Mouse (Mus musculus) layer of hippocampus, adult 9-11 months (tissue): ENCODE measurements around the gene Zfp950.
"Not testable (repeated sequence)": the region's sequence is repeated elsewhere in the genome, so short reads cannot be mapped to it uniquely, and the experiment has no call there.

Experiments used
- DNase-seq: peaks from one replicate; pipeline ENCODE4 v3.0.0; 2022

The Zfp950 gene

GRCm38 (mm10) chr19:61140342-61141206 lies at the start of gene Zfp950:
TSS of gene Zfp950 (minus strand) at chr19:61140840.
- DNase-seq = peak; percentile 94

- DNase-seq = not testable (repeated sequence)
These were observed 43.0 kb upstream of the Zfp950 start, which contains the start of gene Gm6020 for GRCm38 (mm10) chr19:61183590-61183989. TSS of gene Gm6020 (plus strand) at chr19:61183890.

GRCm38 (mm10) chr19:61175756-61176324 lies 35.2 kb upstream of the Zfp950 start, which contains the start of gene Gm7102:
TSS of gene Gm7102 (minus strand) at chr19:61176309.
- DNase-seq = no peak

- no peak for DNase-seq
These were observed 11.2 kb upstream of the Zfp950 start for GRCm38 (mm10) chr19:61151701-61152420.

- no peak for DNase-seq
These were observed 10.7 kb upstream of the Zfp950 start for GRCm38 (mm10) chr19:61151372-61151700.

- DNase-seq = no peak
These were observed 659 bp upstream of the Zfp950 start for GRCm38 (mm10) chr19:61141299-61141698.

- DNase-seq = no peak
These were observed 2.0 kb downstream of the Zfp950 start for GRCm38 (mm10) chr19:61138655-61139054.

- no peak for DNase-seq
These were observed 9.5 kb downstream of the Zfp950 start for GRCm38 (mm10) chr19:61131096-61131495.

GRCm38 (mm10) chr19:61110184-61110583 lies 30.5 kb downstream of the Zfp950 start:
- no peak for DNase-seq

GRCm38 (mm10) chr19:61097764-61098163 lies 42.9 kb downstream of the Zfp950 start:
- DNase-seq = peak; percentile 5

- DNase-seq = no peak
These were observed 43.9 kb downstream of the Zfp950 start for GRCm38 (mm10) chr19:61096776-61097175.

- no peak for DNase-seq
These were observed 50.1 kb downstream of the Zfp950 start for GRCm38 (mm10) chr19:61090541-61090940.

GRCm38 (mm10) chr19:61089001-61089400 lies 51.6 kb downstream of the Zfp950 start:
- no peak for DNase-seq

GRCm38 (mm10) chr19:61087781-61088180 lies 52.9 kb downstream of the Zfp950 start:
- DNase-seq = no peak

GRCm38 (mm10) chr19:61085217-61085616 lies 55.4 kb downstream of the Zfp950 start:
- no peak for DNase-seq

- DNase-seq = peak; percentile 88
These were observed 56.3 kb downstream of the Zfp950 start for GRCm38 (mm10) chr19:61084149-61084940.

GRCm38 (mm10) chr19:61083006-61083405 lies 57.6 kb downstream of the Zfp950 start:
- DNase-seq = no peak

- DNase-seq = no peak
These were observed 60.3 kb downstream of the Zfp950 start for GRCm38 (mm10) chr19:61080251-61080749.

GRCm38 (mm10) chr19:61078622-61079021 lies 62.0 kb downstream of the Zfp950 start:
- no peak for DNase-seq

- no peak for DNase-seq
These were observed 75.6 kb downstream of the Zfp950 start for GRCm38 (mm10) chr19:61065011-61065410.

- no peak for DNase-seq
These were observed 76.3 kb downstream of the Zfp950 start for GRCm38 (mm10) chr19:61064386-61064785.

- no peak for DNase-seq
These were observed 83.1 kb downstream of the Zfp950 start for GRCm38 (mm10) chr19:61057581-61057980.
